In the genomic region with DNA sequence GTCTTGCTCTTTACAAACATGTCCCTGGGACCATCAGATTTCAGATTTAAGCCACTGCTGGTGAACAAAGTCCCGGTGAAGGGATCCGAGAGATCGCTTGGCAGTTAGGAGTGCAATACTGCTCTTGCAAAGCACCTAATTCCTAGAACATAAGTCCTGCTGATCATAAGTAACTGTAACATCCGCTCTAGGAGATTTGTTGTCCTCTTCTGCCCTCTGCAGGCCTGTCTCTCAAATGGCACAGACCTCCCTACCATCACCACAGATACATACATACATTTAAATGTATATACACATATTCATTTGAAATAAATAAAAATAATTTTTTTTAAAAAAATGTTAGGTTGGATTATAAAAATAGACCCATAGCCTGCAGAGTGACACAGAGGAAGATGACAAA, we compare ENCODE assay signal across 8 mouse cellular contexts. TPM values are rescaled to one million over a fixed set of nuclear protein-coding genes. Genes with fewer than 3 reads are reported as not detected.
DNase-seq lines count a peak whose midpoint lies in the region; ATAC-seq and TF ChIP-seq lines count a peak whose summit lies in the region.

No protein-coding gene starts in this region.

- no peak overlapping the region for H3K9ac ChIP-seq in ES-E14 (ENCODE audit: insufficient read depth, low read depth, low read length, poor library complexity, severe bottlenecking)
- H3K9ac ChIP-seq in kidney, embryonic 15.5 days, result no peak overlapping the region
- H3K9ac ChIP-seq in liver, postnatal 0 days (replicated peaks), result no peak overlapping the region

- in situ Hi-C loops in ES-E14 (cut with MboI; ENCODE audit: low sequenced_read_pairs in 2 of 2, unreplicated experiment in 2 of 2), result loop anchor here in 1 of 2 experiments (10.0 kb wide), 1 partner anchor 318 kb away; no protein-coding TSS in a partner anchor

- H3K36me3 ChIP-seq in ES-E14 (ENCODE audit: control insufficient read depth, insufficient read depth, low read length, poor library complexity, severe bottlenecking), result no peaks in the 10 kb centered on the region
- no peaks in the 10 kb centered on the region for H3K36me3 ChIP-seq in kidney, embryonic 15.5 days
- H3K36me3 ChIP-seq in liver, postnatal 0 days (replicated peaks; ENCODE audit: insufficient read depth, low read length), result no peaks in the 10 kb centered on the region

- no peak overlapping the region for H3K4me2 ChIP-seq in kidney, embryonic 15.5 days
- no peak overlapping the region for H3K4me2 ChIP-seq in liver, postnatal 0 days (ENCODE audit: low read depth, low read length)

- TF ChIP-seq EP300 in liver, postnatal 0 days (IDR thresholded peaks at IDR 0.05; ENCODE audit: low read depth), result no peak

- H3K9me3 ChIP-seq in ES-E14 (ENCODE audit: control insufficient read depth, insufficient read depth, low read depth, low read length), result no peaks in the 10 kb centered on the region
- H3K9me3 ChIP-seq in kidney, embryonic 15.5 days (replicated peaks), result no peaks in the 10 kb centered on the region
- no peaks in the 10 kb centered on the region for H3K9me3 ChIP-seq in liver, postnatal 0 days (ENCODE audit: low read length)

- H3K27me3 ChIP-seq in kidney, embryonic 15.5 days, result no peaks in the 10 kb centered on the region
- H3K27me3 ChIP-seq in liver, postnatal 0 days (ENCODE audit: insufficient read depth, low read length), result no peaks in the 10 kb centered on the region

- peak; percentile 71 for TF ChIP-seq CTCF in liver, postnatal 0 days (IDR thresholded peaks at IDR 0.05; ENCODE audit: low read depth)

- peak; percentile 47 for DNase-seq in CD4-positive helper T cell, adult 2 months (ENCODE audit: low read depth, low spot score)
- no peak for DNase-seq in ES-E14 (ENCODE audit: low read depth, low spot score)
- DNase-seq in cerebellum, adult 8-10 months, result peak; percentile 11
- DNase-seq in frontal cortex, postnatal 14 days (ENCODE audit: low spot score in 2 of 2), result peak; percentile 26 to 48
- DNase-seq in liver, postnatal 0 days, result peak; percentile 52
- peak; percentile 45 for DNase-seq in retina, adult 2 months (ENCODE audit: low read depth, low spot score)
- no peak for DNase-seq in gastrocnemius, postnatal 4 days (ENCODE audit: low spot score in 2 of 2)

- ATAC-seq in kidney, embryonic 15.5 days (replicated peaks; ENCODE audit: low FRiP score), result 0 out of 2 replicates have a peak, but pooled peaks have one; percentile 58
- ATAC-seq in liver, postnatal 0 days, result no peak

- H3K4me1 ChIP-seq in ES-E14 (ENCODE audit: control insufficient read depth in 2 of 2, insufficient read depth in 2 of 2, low read length in 2 of 2, poor library complexity in 1 of 2), result no peaks in the 10 kb centered on the region
- H3K4me1 ChIP-seq in kidney, embryonic 15.5 days, result no peaks in the 10 kb centered on the region
- H3K4me1 ChIP-seq in liver, postnatal 0 days (ENCODE audit: insufficient read depth), result no peaks in the 10 kb centered on the region

- 49% methylated on average over 4 of the region's 4 CpGs for WGBS in kidney, embryonic 15.5 days
- 32% methylated on average over 4 of the region's 4 CpGs for WGBS in liver, postnatal 0 days (ENCODE audit: insufficient replicate concordance)

- H3K4me3 ChIP-seq in ES-E14 (ENCODE audit: insufficient read depth in 1 of 2, low read depth in 1 of 2, low read length in 2 of 2, poor library complexity in 1 of 2, severe bottlenecking in 1 of 2), result no peak overlapping the region
- H3K4me3 ChIP-seq in kidney, embryonic 15.5 days (replicated peaks), result no peak overlapping the region
- no peak overlapping the region for H3K4me3 ChIP-seq in liver, postnatal 0 days (ENCODE audit: low read depth, low read length)

- no peak overlapping the region for H3K27ac ChIP-seq in ES-E14 (ENCODE audit: insufficient read depth, low read depth, low read length, poor library complexity, severe bottlenecking)
- no peak overlapping the region for H3K27ac ChIP-seq in kidney, embryonic 15.5 days
- no peak overlapping the region for H3K27ac ChIP-seq in liver, postnatal 0 days (ENCODE audit: low read depth)

TF ChIP-seq in ES-E14, 5 proteins besides CTCF, POLR2A, EP300 and RAD21:
- peak; percentile 92 for TF ChIP-seq ZC3H11A (IDR thresholded peaks at IDR 0.05; ENCODE audit: borderline replicate concordance, low read depth, low read length)
- TF ChIP-seq ZNF384 (IDR thresholded peaks at IDR 0.05; ENCODE audit: low read depth, low read length), result no peak
- no peak for TF ChIP-seq MAFK (IDR thresholded peaks at IDR 0.05; ENCODE audit: insufficient read depth, low read depth, low read length)
- no peak for TF ChIP-seq HCFC1 (IDR thresholded peaks at IDR 0.05; ENCODE audit: borderline replicate concordance, insufficient read depth, low read length)
- TF ChIP-seq CHD2 (IDR thresholded peaks at IDR 0.05; ENCODE audit: low read depth, low read length), result no peak

RNA-seq across cellular contexts. Expression of a gene that starts 21.3 kb away (rescaled TPM):
- 0.09 and 0.37 TPM in 2 replicates for total RNA-seq in ES-E14 (2012; rRNA removed)
- 0.17 TPM in 1 of 2 replicates, not detected in the other for polyA plus RNA-seq in kidney, embryonic 15.5 days (2015; fragmentation: Nextera tagmentation; extraction: Ambion mirVana)
- polyA plus RNA-seq in liver, postnatal 0 days (2015; fragmentation: Nextera tagmentation; extraction: Ambion mirVana), result 0.33 and 0.56 TPM in 2 replicates
- total RNA-seq in gastrocnemius, postnatal 4 days (2021), result not detected

RNA-seq across cellular contexts. Expression of a gene that starts 29.0 kb away (rescaled TPM):
- total RNA-seq in ES-E14 (2012; rRNA removed), result 86.5 and 106 TPM in 2 replicates
- 43.6 and 45.7 TPM in 2 replicates for polyA plus RNA-seq in kidney, embryonic 15.5 days (2015; fragmentation: Nextera tagmentation; extraction: Ambion mirVana)
- 27.6 and 29.9 TPM in 2 replicates for polyA plus RNA-seq in liver, postnatal 0 days (2015; fragmentation: Nextera tagmentation; extraction: Ambion mirVana)
- total RNA-seq in gastrocnemius, postnatal 4 days (2021), result 10 to 100 TPM; 40.4 to 43.9 TPM

Comparison
In these comparisons a context has a peak if more than half of its experiments do, and no peak if none do; other contexts are left out.
1. DNase-seq: peak in CD4-positive helper T cell, adult 2 months (single experiment), cerebellum, adult 8-10 months (single experiment), frontal cortex, postnatal 14 days (2 of 2), liver, postnatal 0 days (single experiment) and retina, adult 2 months (single experiment); none in ES-E14 (single experiment) and gastrocnemius, postnatal 4 days (0 of 2).